Comparison of ENCODE assay signal across 13 mouse cellular contexts in the genomic region with DNA sequence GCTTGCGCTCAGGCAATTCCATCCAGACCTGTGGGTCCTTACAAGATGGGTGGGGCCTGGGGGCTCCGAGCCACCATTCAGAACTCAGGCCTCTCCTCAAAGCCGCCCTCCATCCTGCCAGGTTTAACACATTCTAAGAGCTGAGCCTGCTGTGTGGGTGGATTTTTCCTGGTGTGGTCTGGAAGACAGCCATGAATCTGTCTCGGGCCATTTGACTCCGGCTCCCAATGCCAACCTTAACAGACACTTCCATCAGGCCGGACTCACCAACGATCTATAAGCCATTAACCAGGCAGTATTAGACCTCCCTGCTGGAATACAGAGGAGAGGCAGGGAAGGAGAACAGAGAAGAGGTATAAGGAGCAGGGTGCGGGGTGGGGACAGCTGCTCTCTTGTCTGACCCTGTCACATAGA.
A peak's percentile ranks its signal among the peaks of the same experiment; 100 is the strongest.
DNase-seq lines count a peak whose midpoint lies in the region; ATAC-seq lines count a peak whose summit lies in the region.
"Had no signal": no experiment of that assay in that cellular context is flagged by ENCODE, and none has a peak within 500 bp of the region (broad histone marks: within the 10 kb centered on the region; RNA-seq: fewer than 3 reads in every experiment).

No protein-coding gene starts in this region.

- no peaks in the 10 kb centered on the region for H3K36me3 ChIP-seq in heart, embryonic 12.5 days

- no peaks in the 10 kb centered on the region for H3K9me3 ChIP-seq in heart, embryonic 12.5 days (replicated peaks)

- H3K4me3 ChIP-seq in heart, embryonic 12.5 days: no peak overlapping the region
- H3K4me3 ChIP-seq: heart, adult 2 months; myocyte had no signal

- H3K27me3 ChIP-seq in heart, embryonic 12.5 days (replicated peaks): 0 out of 2 replicates have a peak, but pooled peaks cover 3% of the 10 kb centered on the region

- no peak overlapping the region for H3K4me2 ChIP-seq in heart, embryonic 12.5 days

- H3K9ac ChIP-seq in heart, embryonic 12.5 days: no peak overlapping the region
- H3K9ac ChIP-seq: liver, postnatal 0 days had no signal

- no peak overlapping the region for H3K27ac ChIP-seq in heart, embryonic 12.5 days (ENCODE audit: poor library complexity, severe bottlenecking)
- H3K27ac ChIP-seq: heart, adult 2 months had no signal

- ATAC-seq in cerebellum, adult (ENCODE audit: insufficient number of reproducible peaks, low FRiP score, low TSS enrichment): no peak
- ATAC-seq in heart, embryonic 12.5 days (ENCODE audit: insufficient number of reproducible peaks, low FRiP score): no peak
- ATAC-seq: liver, postnatal 0 days had no signal

- intact Hi-C loops in left cerebral cortex, postnatal 4 days (cut with DNase I): no loop called here
- intact Hi-C loops in left cerebral cortex, postnatal 36 days (cut with DNase I): no loop called here

- H3K4me1 ChIP-seq in heart, embryonic 12.5 days (replicated peaks): no peaks in the 10 kb centered on the region

- DNase-seq in cerebellum, postnatal 14 days: peak; percentile 25 to 64
- peak; percentile 47 for DNase-seq in left cerebral cortex, postnatal 4 days
- DNase-seq in left cerebral cortex, postnatal 36 days (ENCODE audit: low spot score in 2 of 2): no peak
- DNase-seq in gonadal fat pad, adult 2 months (ENCODE audit: low read depth): peak; percentile 5
- DNase-seq in mesoderm, embryonic 11.5 days (ENCODE audit: low read depth, low spot score): peak; percentile 44
- DNase-seq in thymus, postnatal 14 days: no peak
- DNase-seq: heart, adult 2 months; heart, postnatal 4 days; liver, postnatal 0 days; right cerebral cortex, adult 18-20 months had no signal

- WGBS in heart, embryonic 12.5 days: 74% methylated on average over 8 of the region's 8 CpGs

Comparison
In these comparisons a context has a peak if more than half of its experiments do, and no peak if none do; other contexts are left out.
1. DNase-seq: peak in cerebellum, postnatal 14 days (2 of 2), left cerebral cortex, postnatal 4 days (single experiment), gonadal fat pad, adult 2 months (single experiment) and mesoderm, embryonic 11.5 days (single experiment); none in left cerebral cortex, postnatal 36 days (0 of 2) and thymus, postnatal 14 days (single experiment).